Mouse (Mus musculus): ENCODE measurements around the gene Amer3. TPM values are rescaled to one million over a fixed set of nuclear protein-coding genes. Genes with fewer than 3 reads are reported as not detected.
"Not testable (repeated sequence)": the region's sequence is repeated elsewhere in the genome, so short reads cannot be mapped to it uniquely, and the experiment has no call there.

Amer3 gene
- total RNA-seq (2012; rRNA removed) = not detected in 2 replicates
- polyA plus RNA-seq (2012; ENCODE audit: insufficient read depth in 1 of 2, insufficient read length in 2 of 2, low read depth in 1 of 2, low replicate concordance in 2 of 2, missing spikeins in 1 of 2) = not detected

- Histone ChIP-seq H3K9me3 (replicated peaks; ENCODE audit: insufficient read depth, low read length) (no peaks in the 10 kb centered on the region), H3K4me3 (ENCODE audit: control insufficient read depth in 1 of 2, insufficient read depth in 1 of 2, low read depth in 2 of 2, low read length in 2 of 2) (no peak within 1 kb of the TSS), H3K79me2 (ENCODE audit: control insufficient read depth, insufficient read depth, low read length, poor library complexity) (no peaks in the 10 kb centered on the region), H3K27me3 (ENCODE audit: control insufficient read depth in 1 of 2, insufficient read depth in 2 of 2, low read length in 2 of 2) (no peaks in the 10 kb centered on the region), H3K36me3 (ENCODE audit: control insufficient read depth in 1 of 2, insufficient read depth in 2 of 2, low read length in 2 of 2) (no peaks in the 10 kb centered on the region), H3K4me1 (ENCODE audit: control insufficient read depth in 1 of 2, insufficient read depth in 2 of 2, low read length in 2 of 2) (no peaks in the 10 kb centered on the region), H3K27ac (ENCODE audit: control insufficient read depth, low read depth, low read length) (no peak within 1 kb of the TSS), H3K9ac (ENCODE audit: control insufficient read depth, low read depth, low read length, poor library complexity, severe bottlenecking) (no peak within 1 kb of the TSS)
- no peak for TF ChIP-seq SIN3A (IDR thresholded peaks at IDR 0.05; ENCODE audit: low read length)
- no peak for DNase-seq (ENCODE audit: low read depth, low spot score)
Observed at GRCm38 (mm10) chr1:34578851-34579781, at the start of gene Amer3. Gene Amer3, plus strand, starts transcription at chr1:34579657.

DNA sequence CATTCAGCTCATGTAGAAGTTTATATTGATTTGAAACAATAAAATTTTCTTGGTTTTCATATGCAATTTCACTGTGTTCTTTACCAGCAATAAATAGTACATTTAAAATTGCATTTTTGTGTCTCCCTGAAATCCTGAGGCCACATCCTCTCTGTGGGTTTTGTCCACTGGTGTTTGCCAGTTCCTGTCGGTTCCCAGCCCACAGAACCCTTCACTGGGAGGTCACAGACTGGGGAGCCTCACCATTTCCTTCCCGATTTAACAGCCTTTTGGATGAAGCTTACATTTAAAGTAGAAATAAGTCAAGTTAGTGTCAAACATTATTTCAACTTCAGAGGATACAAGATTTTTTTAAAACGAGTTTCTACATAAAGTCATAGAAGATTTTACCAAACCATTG, 44.9 kb upstream of the Amer3 start:
- not testable (repeated sequence) for H3K4me3 ChIP-seq (ENCODE audit: control insufficient read depth in 1 of 2, insufficient read depth in 1 of 2, low read depth in 2 of 2, low read length in 2 of 2); H3K4me1 ChIP-seq (ENCODE audit: control insufficient read depth in 1 of 2, insufficient read depth in 2 of 2, low read length in 2 of 2); H3K9ac ChIP-seq (ENCODE audit: control insufficient read depth, low read depth, low read length, poor library complexity, severe bottlenecking); H3K9me3 ChIP-seq (replicated peaks; ENCODE audit: insufficient read depth, low read length); DNase-seq (ENCODE audit: low read depth, low spot score); H3K27me3 ChIP-seq (ENCODE audit: control insufficient read depth in 1 of 2, insufficient read depth in 2 of 2, low read length in 2 of 2); H3K36me3 ChIP-seq (ENCODE audit: control insufficient read depth in 1 of 2, insufficient read depth in 2 of 2, low read length in 2 of 2); H3K27ac ChIP-seq (ENCODE audit: control insufficient read depth, low read depth, low read length); H3K79me2 ChIP-seq (ENCODE audit: control insufficient read depth, insufficient read depth, low read length, poor library complexity)

DNA sequence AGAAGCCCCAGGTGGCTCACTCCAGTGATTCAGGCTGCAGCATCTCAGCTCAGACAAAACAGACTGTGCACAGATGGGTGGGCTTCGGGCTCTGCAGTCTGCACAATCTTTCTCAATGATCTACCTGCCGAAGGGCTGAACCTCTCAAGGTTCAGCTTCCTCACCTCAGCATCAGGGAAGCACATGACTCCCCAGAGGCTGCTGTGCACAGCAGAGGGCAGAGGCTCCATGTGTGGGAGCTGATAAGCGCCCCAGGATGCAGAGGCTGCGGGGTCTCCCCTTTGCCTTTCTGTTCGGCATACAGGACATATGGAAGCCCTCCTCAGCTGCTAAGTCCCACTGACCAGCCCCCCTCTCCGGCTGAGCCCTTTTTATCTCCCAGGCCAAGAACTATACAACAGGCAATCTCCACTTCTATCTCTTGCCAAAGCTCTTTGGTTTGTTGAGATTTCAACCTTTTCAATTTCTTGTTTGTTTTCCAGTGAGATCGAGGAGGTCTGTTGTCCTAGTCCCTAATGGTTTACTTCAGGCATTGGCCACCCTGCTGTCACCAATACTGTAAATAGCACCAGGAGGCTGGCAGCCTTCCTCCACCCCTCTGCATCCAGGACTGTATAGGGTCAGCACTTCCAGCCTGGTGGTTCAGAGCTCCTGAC, 44.3 kb upstream of the Amer3 start, which contains the start of gene Cfc1:
Cfc1 (plus strand) TSS at position 606 of the 656 bp plus-strand sequence.
- H3K27ac ChIP-seq (ENCODE audit: control insufficient read depth, low read depth, low read length); H3K79me2 ChIP-seq (ENCODE audit: control insufficient read depth, insufficient read depth, low read length, poor library complexity); H3K9me3 ChIP-seq (replicated peaks; ENCODE audit: insufficient read depth, low read length); H3K4me3 ChIP-seq (ENCODE audit: control insufficient read depth in 1 of 2, insufficient read depth in 1 of 2, low read depth in 2 of 2, low read length in 2 of 2); H3K27me3 ChIP-seq (ENCODE audit: control insufficient read depth in 1 of 2, insufficient read depth in 2 of 2, low read length in 2 of 2); H3K9ac ChIP-seq (ENCODE audit: control insufficient read depth, low read depth, low read length, poor library complexity, severe bottlenecking); DNase-seq (ENCODE audit: low read depth, low spot score); H3K4me1 ChIP-seq (ENCODE audit: control insufficient read depth in 1 of 2, insufficient read depth in 2 of 2, low read length in 2 of 2); H3K36me3 ChIP-seq (ENCODE audit: control insufficient read depth in 1 of 2, insufficient read depth in 2 of 2, low read length in 2 of 2): not testable (repeated sequence)

DNA sequence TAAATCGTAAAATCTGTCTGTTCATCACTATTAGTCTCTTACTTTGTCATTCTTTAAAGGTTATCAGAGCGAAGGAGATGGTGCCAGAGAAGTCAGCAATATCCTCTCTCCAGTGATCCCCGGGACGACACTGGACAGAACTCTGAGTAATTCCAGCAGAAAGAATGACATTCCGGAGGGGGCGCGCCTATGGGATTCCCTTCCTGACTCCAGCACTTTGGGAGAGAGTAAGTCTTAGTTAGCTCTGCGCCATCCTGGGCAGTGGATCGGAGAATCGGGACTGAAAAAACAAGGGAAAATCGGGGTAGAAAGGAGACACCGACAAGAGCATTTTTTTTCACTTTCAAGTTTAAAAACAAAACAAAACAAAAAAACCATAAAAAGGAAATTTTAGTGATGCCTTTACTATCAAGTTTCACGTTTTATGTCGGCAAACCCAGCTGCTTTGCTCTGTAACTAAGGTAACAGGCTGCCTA, 43.1 kb upstream of the Amer3 start:
- Histone ChIP-seq H3K79me2 (ENCODE audit: control insufficient read depth, insufficient read depth, low read length, poor library complexity) (no peaks in the 10 kb centered on the region), H3K4me3 (ENCODE audit: control insufficient read depth in 1 of 2, insufficient read depth in 1 of 2, low read depth in 2 of 2, low read length in 2 of 2) (no peak overlapping the region), H3K36me3 (ENCODE audit: control insufficient read depth in 1 of 2, insufficient read depth in 2 of 2, low read length in 2 of 2) (no peaks in the 10 kb centered on the region), H3K27me3 (ENCODE audit: control insufficient read depth in 1 of 2, insufficient read depth in 2 of 2, low read length in 2 of 2) (no peaks in the 10 kb centered on the region), H3K9me3 (replicated peaks; ENCODE audit: insufficient read depth, low read length) (no peaks in the 10 kb centered on the region), H3K9ac (ENCODE audit: control insufficient read depth, low read depth, low read length, poor library complexity, severe bottlenecking) (no peak overlapping the region), H3K27ac (ENCODE audit: control insufficient read depth, low read depth, low read length) (no peak overlapping the region), H3K4me1 (ENCODE audit: control insufficient read depth in 1 of 2, insufficient read depth in 2 of 2, low read length in 2 of 2) (no peaks in the 10 kb centered on the region)
- DNase-seq (ENCODE audit: low read depth, low spot score) = no peak
- TF ChIP-seq MAFK (IDR thresholded peaks at IDR 0.05; ENCODE audit: borderline replicate concordance, low read depth, low read length) (no peak), RCOR1 (IDR thresholded peaks at IDR 0.05; ENCODE audit: low read depth, low read length) (no peak), E2F4 (IDR thresholded peaks at IDR 0.05; ENCODE audit: borderline replicate concordance, low read depth, low read length) (no peak), TAL1 (IDR thresholded peaks at IDR 0.05; ENCODE audit: low read length) (no peak), ZKSCAN1 (IDR thresholded peaks at IDR 0.05; ENCODE audit: low read depth, low read length) (no peak), BHLHE40 (IDR thresholded peaks at IDR 0.05; ENCODE audit: borderline replicate concordance, low read depth, low read length) (no peak), SIN3A (IDR thresholded peaks at IDR 0.05; ENCODE audit: low read length) (no peak), ZMIZ1 (IDR thresholded peaks at IDR 0.05; ENCODE audit: low read depth, low read length) (no peak), HCFC1 (IDR thresholded peaks at IDR 0.05; ENCODE audit: low read depth, low read length) (no peak), POLR2AphosphoS2 (IDR thresholded peaks at IDR 0.05; ENCODE audit: low read length) (no peak), MAX (IDR thresholded peaks at IDR 0.05; ENCODE audit: low read length) (no peak), MEF2A (IDR thresholded peaks at IDR 0.05; ENCODE audit: extremely low read depth, insufficient replicate concordance, low read depth, low read length, poor library complexity, severe bottlenecking) (no peak), TBP (IDR thresholded peaks at IDR 0.05; ENCODE audit: low read depth, low read length) (no peak), ELF1 (IDR thresholded peaks at IDR 0.05; ENCODE audit: low read depth, low read length) (no peak), POLR2AphosphoS5 (IDR thresholded peaks at IDR 0.05; ENCODE audit: borderline replicate concordance, low read depth, low read length) (no peak)
